In the genomic region with DNA sequence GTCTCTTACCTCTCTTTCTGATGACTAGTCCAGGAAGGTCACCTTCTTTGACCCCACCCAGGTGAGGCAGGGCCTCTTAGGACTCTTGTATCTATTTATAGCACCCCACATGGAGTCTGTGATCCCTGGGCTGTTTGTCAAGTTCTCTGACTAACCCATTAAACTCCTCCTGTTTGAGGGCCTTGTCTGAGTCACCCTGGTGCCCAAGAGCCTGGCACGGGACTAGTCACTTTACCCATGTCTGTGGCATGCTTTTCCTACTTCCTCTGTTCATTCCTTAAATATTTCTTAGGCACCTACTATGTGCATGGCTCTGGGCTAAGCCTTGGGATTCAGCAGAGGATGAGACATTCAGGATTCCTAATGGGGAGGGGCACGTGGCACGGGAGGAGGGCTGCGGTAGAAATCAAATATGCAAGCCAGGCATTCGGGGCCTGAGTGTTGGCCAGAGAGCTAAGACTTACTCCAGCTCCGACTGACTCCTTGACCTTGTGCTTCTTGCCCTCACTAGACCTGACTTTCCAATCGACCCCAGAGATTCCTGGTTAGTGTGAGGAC, we compare ENCODE assay signal across 8 mouse cellular contexts. TPM values are rescaled to one million over a fixed set of nuclear protein-coding genes. Genes with fewer than 3 reads are reported as not detected.
DNase-seq lines count a peak whose midpoint lies in the region; ATAC-seq lines count a peak whose summit lies in the region.

No protein-coding gene starts in this region.

- peaks cover 36% of the 10 kb centered on the region for H3K4me1 ChIP-seq in heart, embryonic 11.5 days (ENCODE audit: control insufficient read depth, insufficient read depth, low read length)
- peaks cover 71% of the 10 kb centered on the region for H3K4me1 ChIP-seq in liver, embryonic 15.5 days (replicated peaks)

- H3K9me3 ChIP-seq in heart, embryonic 11.5 days (replicated peaks; ENCODE audit: control insufficient read depth, low read length) = no peaks in the 10 kb centered on the region
- no peaks in the 10 kb centered on the region for H3K9me3 ChIP-seq in liver, embryonic 15.5 days (replicated peaks)

- H3K4me2 ChIP-seq in heart, embryonic 11.5 days = peak overlapping the region; percentile 93
- peak overlapping the region; percentile 91 for H3K4me2 ChIP-seq in liver, embryonic 15.5 days

- peak overlapping the region; percentile 81 for H3K9ac ChIP-seq in heart, embryonic 11.5 days (ENCODE audit: low read depth, low read length)
- peak overlapping the region; percentile 72 for H3K9ac ChIP-seq in liver, embryonic 15.5 days

- H3K27ac ChIP-seq in heart, embryonic 11.5 days (ENCODE audit: low read depth, low read length) = no peak overlapping the region
- no peak overlapping the region; the same call in 1 of the 2 replicates for H3K27ac ChIP-seq in liver, embryonic 15.5 days (replicated peaks)

- ATAC-seq in heart, embryonic 11.5 days (replicated peaks; ENCODE audit: insufficient number of reproducible peaks, low FRiP score, low TSS enrichment) = no peak
- ATAC-seq in liver, embryonic 15.5 days (ENCODE audit: insufficient read depth) = no peak
- ATAC-seq in monocyte, adult 5-6 weeks (replicated peaks; ENCODE audit: insufficient number of reproducible peaks, low FRiP score, low TSS enrichment, poor library complexity, severe bottlenecking) = no peak

- no peaks in the 10 kb centered on the region for H3K27me3 ChIP-seq in heart, embryonic 11.5 days (ENCODE audit: control insufficient read depth, insufficient read depth, low read length)
- H3K27me3 ChIP-seq in liver, embryonic 15.5 days = no peaks in the 10 kb centered on the region

- DNase-seq in heart, adult 11 months = peak; percentile 96
- DNase-seq in heart, postnatal 4 days = no peak
- DNase-seq in R1 (ENCODE audit: low read depth, low spot score) = peak; percentile 73
- DNase-seq in urinary bladder, postnatal 10 days (ENCODE audit: low spot score) = no peak
- DNase-seq in B cell, adult 2 months = no peak

- WGBS in heart, embryonic 11.5 days (ENCODE audit: insufficient replicate concordance) = 22% methylated on average over 7 of the region's 7 CpGs
- WGBS in liver, embryonic 15.5 days (ENCODE audit: insufficient replicate concordance) = 17% methylated on average over 7 of the region's 7 CpGs

- peak overlapping the region; percentile 79 for H3K4me3 ChIP-seq in heart, embryonic 11.5 days (ENCODE audit: low read depth, low read length)
- peak overlapping the region; percentile 90 for H3K4me3 ChIP-seq in liver, embryonic 15.5 days (replicated peaks)

- H3K36me3 ChIP-seq in heart, embryonic 11.5 days (ENCODE audit: control insufficient read depth, insufficient read depth, low read length) = no peaks in the 10 kb centered on the region
- H3K36me3 ChIP-seq in liver, embryonic 15.5 days (replicated peaks) = peaks cover 5% of the 10 kb centered on the region; the same call in 1 of the 2 replicates

RNA-seq across cellular contexts. Expression of gene Map2k3, which starts 1.0 kb away (rescaled TPM):
- 10 to 100 TPM; 38.8 to 42.3 TPM for total RNA-seq in heart, postnatal 4 days (2021)
- polyA plus RNA-seq in heart, embryonic 11.5 days (2014; fragmentation: Nextera tagmentation; extraction: Ambion mirVana) = 74.6 and 77.9 TPM in 2 replicates
- polyA plus RNA-seq in liver, embryonic 15.5 days (2015; fragmentation: Nextera tagmentation; extraction: Ambion mirVana) = 142 and 165 TPM in 2 replicates
- total RNA-seq in monocyte, adult 5-6 weeks (2017) = 22.4 to 28.9 TPM (median 27.8 TPM) in 3 replicates

RNA-seq across cellular contexts. Expression of gene Natd1, which starts 16.3 kb away (rescaled TPM):
- total RNA-seq in heart, postnatal 4 days (2021) = 10 to 100 TPM; 24.4 to 27.6 TPM
- 20.2 and 23.9 TPM in 2 replicates for polyA plus RNA-seq in heart, embryonic 11.5 days (2014; fragmentation: Nextera tagmentation; extraction: Ambion mirVana)
- 13.2 and 14.8 TPM in 2 replicates for polyA plus RNA-seq in liver, embryonic 15.5 days (2015; fragmentation: Nextera tagmentation; extraction: Ambion mirVana)
- 2.9 to 3.2 TPM (median 3.0 TPM) in 3 replicates for total RNA-seq in monocyte, adult 5-6 weeks (2017)

RNA-seq across cellular contexts. Expression of gene Tmem11, which starts 51.7 kb away (rescaled TPM):
- total RNA-seq in heart, postnatal 4 days (2021) = 10 to 100 TPM; 37.5 to 43.4 TPM
- polyA plus RNA-seq in heart, embryonic 11.5 days (2014; fragmentation: Nextera tagmentation; extraction: Ambion mirVana) = 68.1 and 68.4 TPM in 2 replicates
- polyA plus RNA-seq in liver, embryonic 15.5 days (2015; fragmentation: Nextera tagmentation; extraction: Ambion mirVana) = 26.7 and 28.7 TPM in 2 replicates
- 37.3 to 47.4 TPM (median 46.5 TPM) in 3 replicates for total RNA-seq in monocyte, adult 5-6 weeks (2017)

Comparison
In these comparisons a context has a peak if more than half of its experiments do, and no peak if none do; other contexts are left out.
1. DNase-seq: peak in heart, adult 11 months (single experiment) and R1 (single experiment); none in heart, postnatal 4 days (single experiment), urinary bladder, postnatal 10 days (single experiment) and B cell, adult 2 months (0 of 2).